Mouse (Mus musculus) hindbrain, embryonic 13.5 days (tissue): ENCODE results near the gene Asprv1. TPM values are rescaled to one million over a fixed set of nuclear protein-coding genes. Genes with fewer than 3 reads are reported as not detected.
A peak's percentile ranks its signal among the peaks of the same experiment; 100 is the strongest.

Experiments used
- ATAC-seq: fragments of 200-750 bp; cut with Nextera tagmentation; 2 replicates; pipeline ENCODE4 v1.8.0; 2017; ENCODE audit warnings: moderate TSS enrichment; ENCODE audit not compliant: low FRiP score
- H3K27ac ChIP-seq: fragments of 300-500 bp; sonication (generic); 2 replicates; pipeline ENCODE4 v1.5.1; 2015; ENCODE audit warnings: inconsistent platforms, mild to moderate bottlenecking, moderate library complexity
- H3K27me3 ChIP-seq: fragments of 300-500 bp; sonication (generic); 2 replicates; pipeline ENCODE4 v1.6.1; 2015; ENCODE audit warnings: mild to moderate bottlenecking, inconsistent platforms
- H3K36me3 ChIP-seq: fragments of 300-500 bp; sonication (generic); 2 replicates; pipeline ENCODE4 v1.6.1; 2015; ENCODE audit warnings: mild to moderate bottlenecking, inconsistent platforms
- H3K4me1 ChIP-seq: fragments of 300-500 bp; sonication (generic); replicated peaks from 2 replicates; pipeline ENCODE4 v1.6.1; 2015; ENCODE audit warnings: inconsistent platforms
- H3K4me2 ChIP-seq: fragments of 300-500 bp; sonication (generic); 2 replicates; pipeline ENCODE4 v1.6.1; 2015; ENCODE audit warnings: inconsistent platforms, mild to moderate bottlenecking, moderate library complexity
- H3K4me3 ChIP-seq: fragments of 300-500 bp; sonication (generic); 2 replicates; pipeline ENCODE4 v1.5.1; 2015; ENCODE audit warnings: mild to moderate bottlenecking, inconsistent platforms
- H3K9ac ChIP-seq: fragments of 300-500 bp; sonication (generic); 2 replicates; pipeline ENCODE4 v1.6.1; 2015; ENCODE audit warnings: mild to moderate bottlenecking, inconsistent platforms
- H3K9me3 ChIP-seq: fragments of 300-500 bp; sonication (generic); 2 replicates; pipeline ENCODE4 v1.6.1; 2016; ENCODE audit warnings: inconsistent platforms
- WGBS: fragments of 180-500 bp; shearing (Covaris S2); methylation state at CpG from one replicate; pipeline ENCODE4 v1.1.7; 2015; 5-methylcytosine and 5-hydroxymethylcytosine counted together
- polyA plus RNA-seq: library from polyadenylated mRNA; unstranded; fragments of >200 nt; fragmentation: Nextera tagmentation; extraction: Ambion mirVana; gene quantifications from 2 replicates; pipeline ENCODE4 v1.2.1, GENCODE M21; 2015

The Asprv1 gene
- polyA plus RNA-seq, 1 experiment from 2014 or later, result 0.81 TPM

DNA sequence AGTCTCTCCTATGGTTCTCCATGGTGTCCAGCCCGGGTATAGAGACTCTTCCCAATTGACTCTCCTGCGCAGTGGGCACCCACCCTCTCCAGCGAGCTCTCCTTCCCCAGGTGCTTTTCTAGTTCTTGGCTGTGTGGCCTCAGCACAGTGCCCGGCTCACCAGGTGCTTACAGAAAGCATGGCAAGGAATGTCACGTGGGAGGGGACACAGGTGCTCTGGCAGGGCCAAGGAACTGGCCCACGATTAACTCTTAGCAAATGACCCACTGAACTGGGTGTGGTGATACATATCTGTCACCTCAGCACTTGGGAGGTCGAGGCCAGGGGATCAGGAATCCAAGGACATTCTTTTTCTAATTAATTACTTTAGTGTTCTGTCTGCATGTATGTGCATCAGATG is 18.2 kb downstream of the Asprv1 start:
- peaks cover 32% of the 10 kb centered on the region for H3K36me3 ChIP-seq
- no peak overlapping the region for H3K27ac ChIP-seq
- WGBS, result 85% methylated on average over 7 of the region's 7 CpGs
- no peak overlapping the region for H3K4me2 ChIP-seq
- ATAC-seq, result no peak
- H3K27me3 ChIP-seq, result no peaks in the 10 kb centered on the region
- H3K4me3 ChIP-seq, result no peak overlapping the region
- no peaks in the 10 kb centered on the region for H3K4me1 ChIP-seq
- no peak overlapping the region for H3K9ac ChIP-seq
- H3K9me3 ChIP-seq, result no peaks in the 10 kb centered on the region

DNA sequence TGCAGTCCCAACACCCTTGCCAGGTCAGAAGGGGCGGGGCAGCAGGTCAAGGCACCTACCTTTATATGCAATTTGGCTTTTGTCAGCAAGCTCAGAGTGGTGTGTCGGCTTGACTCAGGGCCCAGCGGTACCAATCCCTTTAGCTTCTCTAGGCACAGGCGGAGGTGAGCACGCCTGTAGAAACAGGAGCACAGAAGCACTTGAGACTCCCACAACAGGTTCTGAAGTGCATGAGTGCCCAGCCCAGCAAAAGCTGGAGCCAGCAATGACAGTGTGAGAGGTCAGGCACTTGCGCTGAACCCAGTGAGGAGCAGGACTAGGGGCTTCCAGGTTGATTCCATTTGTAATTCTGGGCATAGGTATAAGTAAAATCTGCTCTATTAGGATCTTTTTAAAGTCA is 25.1 kb downstream of the Asprv1 start:
- H3K4me3 ChIP-seq, result no peak overlapping the region
- WGBS, result 91% methylated on average over 6 of the region's 6 CpGs
- H3K4me1 ChIP-seq, result no peaks in the 10 kb centered on the region
- H3K4me2 ChIP-seq, result no peak overlapping the region
- no peaks in the 10 kb centered on the region for H3K27me3 ChIP-seq
- no peaks in the 10 kb centered on the region for H3K9me3 ChIP-seq
- H3K36me3 ChIP-seq, result peaks cover 89% of the 10 kb centered on the region
- ATAC-seq, result no peak
- no peak overlapping the region for H3K27ac ChIP-seq
- no peak overlapping the region for H3K9ac ChIP-seq

DNA sequence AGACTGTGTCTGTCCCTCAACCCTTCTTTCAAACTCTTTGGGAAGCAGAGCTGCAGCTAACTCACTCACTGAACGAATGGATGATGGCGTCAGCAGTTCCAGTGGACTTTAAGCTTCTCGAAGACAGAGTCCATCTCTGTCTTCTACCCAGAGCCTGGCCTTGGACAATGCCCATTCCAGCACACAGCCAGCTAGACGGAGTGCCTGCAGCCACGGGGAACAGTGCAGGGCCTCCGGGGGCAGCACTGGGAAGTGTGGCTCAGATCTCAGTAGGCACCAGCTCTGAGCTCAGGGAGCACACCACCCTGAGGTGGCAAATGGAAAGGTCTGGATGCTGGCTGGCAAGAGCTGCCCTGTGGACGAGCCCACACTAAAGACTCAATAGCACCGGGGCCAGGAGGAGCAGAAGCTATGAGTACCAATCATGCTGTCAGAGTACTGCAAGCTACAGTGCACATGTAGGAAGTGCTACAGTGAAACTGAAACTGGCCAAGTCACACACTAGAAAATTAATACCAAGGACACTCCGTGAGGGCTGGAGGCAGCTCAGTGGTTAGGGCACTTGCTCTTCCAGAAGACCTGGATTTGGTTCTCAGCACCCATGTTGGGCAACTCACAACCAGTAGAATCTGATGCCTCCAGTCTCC is 26.4 kb downstream of the Asprv1 start:
- ATAC-seq, result no peak
- Histone ChIP-seq H3K36me3 (peaks cover 89% of the 10 kb centered on the region), H3K9ac (no peak overlapping the region), H3K4me2 (no peak overlapping the region), H3K27me3 (no peaks in the 10 kb centered on the region), H3K4me1 (no peaks in the 10 kb centered on the region), H3K4me3 (no peak overlapping the region), H3K9me3 (no peaks in the 10 kb centered on the region), H3K27ac (no peak overlapping the region)
- WGBS, result 82% methylated on average over 9 of the region's 9 CpGs

DNA sequence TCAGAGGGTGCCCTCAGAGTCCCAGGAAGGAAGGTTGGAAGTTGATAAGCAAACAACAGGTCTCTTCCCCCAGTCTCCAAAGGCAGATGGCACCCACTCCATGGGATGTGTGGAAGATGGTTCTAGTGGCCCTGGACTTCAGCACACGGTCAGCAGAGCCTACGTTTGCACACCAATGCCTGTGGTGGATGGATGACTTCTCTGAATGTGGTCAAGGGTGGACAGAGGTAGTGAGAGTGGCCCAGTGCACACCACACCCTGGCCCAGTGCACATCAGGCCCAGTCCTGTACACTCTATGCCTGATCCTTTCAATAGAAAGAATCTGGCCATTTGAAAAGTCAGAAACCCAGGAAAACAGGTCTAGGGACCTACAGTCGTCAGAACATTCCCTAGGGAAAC is 30.5 kb downstream of the Asprv1 start:
- H3K27me3 ChIP-seq, result no peaks in the 10 kb centered on the region
- H3K4me3 ChIP-seq, result no peak overlapping the region
- H3K9ac ChIP-seq, result no peak overlapping the region
- no peak overlapping the region for H3K4me2 ChIP-seq
- H3K27ac ChIP-seq, result no peak overlapping the region
- H3K36me3 ChIP-seq, result peaks cover 89% of the 10 kb centered on the region
- H3K9me3 ChIP-seq, result no peaks in the 10 kb centered on the region
- 91% methylated on average over 3 of the region's 3 CpGs for WGBS
- no peak for ATAC-seq
- no peaks in the 10 kb centered on the region for H3K4me1 ChIP-seq

DNA sequence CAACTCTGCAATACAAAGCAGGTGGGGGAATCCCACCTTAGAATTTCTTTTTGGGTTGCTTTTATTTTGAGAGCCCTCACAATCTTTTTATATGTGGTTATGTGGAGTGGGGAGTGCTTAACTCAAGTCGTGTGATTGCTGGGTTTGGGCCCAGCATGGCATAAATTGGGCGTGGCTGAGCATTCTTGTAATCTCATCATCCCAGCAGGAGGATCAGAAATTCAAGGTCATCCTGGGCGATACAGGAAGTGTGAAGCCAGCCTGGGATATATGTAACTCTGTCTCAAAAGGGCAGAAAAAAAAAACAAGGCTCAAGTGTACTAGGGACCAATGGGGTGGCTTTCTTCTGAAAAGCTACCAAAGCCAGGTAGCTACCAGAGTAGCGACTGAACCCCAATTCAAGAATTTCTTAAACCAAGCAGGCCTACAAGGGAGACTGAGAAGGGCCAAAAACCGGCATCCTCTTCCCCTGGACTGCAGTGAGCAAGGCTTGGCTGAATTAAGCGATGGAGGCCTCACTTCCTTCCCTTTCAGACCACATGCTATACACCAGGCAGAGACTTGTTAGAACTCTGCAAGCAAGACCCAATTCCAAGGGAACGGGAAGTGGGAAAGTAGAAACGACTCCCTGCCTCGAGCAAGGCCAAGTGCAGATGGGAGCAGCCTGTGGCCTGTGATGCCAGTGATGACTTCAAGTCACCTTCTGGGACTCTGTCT is 32.4 kb downstream of the Asprv1 start:
- Histone ChIP-seq H3K9me3 (no peaks in the 10 kb centered on the region), H3K27me3 (no peaks in the 10 kb centered on the region), H3K27ac (no peak overlapping the region), H3K4me1 (no peaks in the 10 kb centered on the region; the same call in 1 of the 2 replicates), H3K9ac (no peak overlapping the region), H3K36me3 (peaks cover 88% of the 10 kb centered on the region), H3K4me2 (no peak overlapping the region), H3K4me3 (no peak overlapping the region)
- ATAC-seq, result no peak
- 79% methylated on average over 9 of the region's 9 CpGs for WGBS

DNA sequence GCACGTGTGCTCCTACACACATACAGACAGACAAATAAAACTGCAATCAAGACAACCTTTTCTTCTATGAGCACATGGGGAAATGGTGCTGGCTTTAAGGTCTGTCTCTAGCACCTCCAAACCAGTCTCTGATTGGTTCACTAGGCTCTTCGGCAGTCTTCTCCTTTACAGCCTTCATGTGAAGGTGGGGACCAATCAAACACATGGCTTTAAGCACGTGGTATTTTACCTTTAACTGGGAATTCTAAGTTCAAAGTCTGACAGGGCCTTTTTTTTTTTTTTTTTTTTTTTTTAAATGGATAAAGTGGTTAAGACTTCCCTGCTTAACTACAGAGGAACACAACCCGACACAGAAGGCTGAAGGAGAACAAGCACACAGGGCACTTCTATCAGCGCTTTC is 37.1 kb downstream of the Asprv1 start:
- peaks cover 33% of the 10 kb centered on the region for H3K4me1 ChIP-seq
- WGBS, result 89% methylated on average over 5 of the region's 5 CpGs
- no peak overlapping the region for H3K4me2 ChIP-seq
- no peak for ATAC-seq
- H3K27me3 ChIP-seq, result no peaks in the 10 kb centered on the region
- H3K9ac ChIP-seq, result no peak overlapping the region
- H3K4me3 ChIP-seq, result no peak overlapping the region
- peaks cover 60% of the 10 kb centered on the region for H3K36me3 ChIP-seq
- H3K27ac ChIP-seq, result no peak overlapping the region
- H3K9me3 ChIP-seq, result no peaks in the 10 kb centered on the region

DNA sequence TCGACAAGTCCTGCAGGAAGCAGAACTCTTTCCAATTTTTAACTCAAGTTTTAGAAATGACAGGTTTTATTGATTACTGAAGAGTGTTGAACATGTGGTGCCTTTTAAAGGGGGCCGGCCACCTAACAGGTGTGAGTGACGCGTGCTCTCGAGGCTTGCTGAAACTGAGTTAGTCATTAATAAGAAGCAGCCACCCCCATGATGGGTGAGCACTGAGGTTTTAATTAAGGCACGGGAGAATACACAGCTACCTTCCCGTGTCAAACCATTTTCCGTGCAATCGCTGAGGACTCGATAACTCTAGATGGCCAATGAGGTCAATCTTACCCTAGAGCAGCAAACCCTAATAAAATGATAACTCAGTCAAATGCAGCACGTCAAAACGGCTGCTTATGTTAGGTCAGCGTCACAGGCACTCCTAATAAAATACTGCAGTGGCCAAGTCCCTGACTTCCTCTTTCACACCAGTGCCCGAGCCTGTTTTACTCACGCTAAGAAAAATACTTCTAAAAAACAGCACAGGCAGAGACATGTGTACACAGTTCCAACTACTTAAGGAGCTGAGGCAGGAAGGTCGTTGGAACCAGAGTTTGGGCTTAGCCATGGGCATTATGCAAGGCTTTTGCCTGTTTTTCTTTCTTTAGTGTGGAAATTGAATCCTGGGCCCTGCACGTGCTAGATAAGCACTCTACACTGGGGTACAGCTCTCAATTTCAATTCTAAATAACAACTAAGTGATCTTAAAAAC is 37.8 kb downstream of the Asprv1 start:
- H3K9ac ChIP-seq, result peak overlapping the region; percentile 39; the same call in 1 of the 2 replicates
- WGBS, result 89% methylated on average over 17 of the region's 17 CpGs
- H3K4me1 ChIP-seq, result peaks cover 35% of the 10 kb centered on the region
- ATAC-seq, result no peak
- H3K4me3 ChIP-seq, result no peak overlapping the region
- no peaks in the 10 kb centered on the region for H3K27me3 ChIP-seq
- no peak overlapping the region for H3K4me2 ChIP-seq
- H3K9me3 ChIP-seq, result no peaks in the 10 kb centered on the region
- H3K27ac ChIP-seq, result no peak overlapping the region
- peaks cover 53% of the 10 kb centered on the region for H3K36me3 ChIP-seq

DNA sequence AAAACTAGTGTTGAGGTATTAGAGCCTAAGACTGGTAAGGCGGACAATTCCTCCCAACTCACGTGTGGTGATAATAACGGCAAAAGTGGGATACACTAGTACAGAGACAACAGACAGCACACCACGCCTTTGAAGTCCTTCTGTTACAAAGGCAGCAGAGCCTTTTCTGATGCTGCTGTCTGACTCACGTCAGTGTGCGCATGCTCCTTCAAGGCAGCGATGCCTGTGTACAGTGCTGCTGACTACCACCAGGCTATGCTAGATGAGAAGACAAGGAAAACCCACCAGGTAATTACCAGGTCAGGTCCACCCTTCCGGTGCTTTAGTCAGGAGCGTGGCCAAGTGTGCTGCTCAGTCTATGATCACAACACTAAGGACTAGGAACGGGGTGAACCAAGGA is 39.1 kb downstream of the Asprv1 start:
- no peak for ATAC-seq
- Histone ChIP-seq H3K4me3 (peak overlapping the region; percentile 90; the same call in 1 of the 2 replicates), H3K36me3 (peaks cover 43% of the 10 kb centered on the region), H3K27me3 (no peaks in the 10 kb centered on the region), H3K27ac (no peak overlapping the region), H3K9me3 (no peaks in the 10 kb centered on the region), H3K9ac (peak overlapping the region; percentile 95; the same call in 1 of the 2 replicates), H3K4me1 (peaks cover 35% of the 10 kb centered on the region), H3K4me2 (peak overlapping the region; percentile 90)
- 94% methylated on average over 10 of the region's 10 CpGs for WGBS

DNA sequence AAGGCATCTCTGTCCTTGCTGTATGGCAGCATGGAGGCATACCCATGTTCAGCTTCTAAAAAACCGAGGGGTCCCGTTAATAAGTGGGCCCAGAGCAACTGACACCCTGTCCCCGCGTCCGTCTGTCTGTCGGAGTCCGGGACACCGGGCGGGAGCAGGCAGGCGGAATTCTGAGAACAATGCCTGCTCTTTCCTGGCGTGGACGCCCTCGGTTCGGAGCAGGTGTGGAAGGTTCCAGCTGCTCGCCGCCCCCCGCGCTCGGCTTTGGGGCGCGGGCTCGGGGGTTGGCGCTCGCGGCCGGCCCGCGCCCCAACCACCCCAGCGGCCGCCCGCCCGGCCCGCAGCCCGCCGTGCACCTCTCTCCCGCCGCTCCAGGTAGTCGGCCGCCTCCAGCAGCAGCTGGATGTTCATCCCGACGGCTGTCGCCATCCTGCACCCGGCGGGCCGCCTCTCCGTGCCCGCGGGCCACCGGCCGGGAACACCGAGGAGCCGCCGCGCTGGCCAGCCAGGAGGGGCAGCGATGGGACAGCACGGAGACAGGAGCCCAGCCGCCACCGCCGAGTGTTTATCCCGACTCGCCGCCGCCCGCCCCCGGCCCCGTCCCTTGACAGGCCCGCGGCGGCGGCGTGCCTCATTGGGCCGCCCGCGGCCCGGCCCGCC is 40.7 kb downstream of the Asprv1 start, which contains the start of gene Mxd1:
Gene Mxd1 (minus strand): TSS at position 582 of the 660 bp plus-strand sequence.
- H3K9me3 ChIP-seq, result no peaks in the 10 kb centered on the region
- H3K27me3 ChIP-seq, result no peaks in the 10 kb centered on the region
- H3K4me3 ChIP-seq, result peak within 1 kb of the TSS; percentile 90
- peaks cover 45% of the 10 kb centered on the region for H3K36me3 ChIP-seq
- no peak; the same call in 1 of the 2 replicates for ATAC-seq
- peak within 1 kb of the TSS; percentile 95 for H3K9ac ChIP-seq
- peak within 1 kb of the TSS; percentile 79 for H3K27ac ChIP-seq
- H3K4me1 ChIP-seq, result peaks cover 35% of the 10 kb centered on the region
- 1% methylated on average over 51 of the region's 76 CpGs for WGBS
- H3K4me2 ChIP-seq, result peak within 1 kb of the TSS; percentile 90

DNA sequence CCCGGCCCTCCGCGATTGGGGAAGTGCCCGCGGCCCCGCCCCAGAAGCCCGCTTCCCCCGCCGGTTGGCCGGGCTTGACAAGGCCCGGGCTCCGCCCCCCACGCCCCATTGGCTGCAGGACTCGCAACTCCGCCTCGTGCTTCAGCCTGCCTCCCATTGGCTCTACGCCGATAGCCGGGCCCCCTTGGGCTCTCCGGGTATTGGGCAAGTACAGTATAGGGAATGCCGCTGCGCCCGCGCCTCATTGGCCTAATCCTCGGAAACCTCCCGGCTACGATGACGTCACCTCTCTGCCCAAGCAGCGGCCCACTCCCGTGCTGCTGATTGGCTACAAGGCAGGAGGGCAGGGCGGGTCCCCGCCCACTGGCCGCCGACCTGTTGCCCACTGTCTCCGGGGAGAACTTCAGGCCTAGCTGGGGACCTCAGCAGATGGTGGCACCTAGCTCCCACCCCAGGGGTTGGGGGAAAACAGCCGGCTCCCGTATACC is 41.3 kb downstream of the Asprv1 start:
- peak overlapping the region; percentile 90 for H3K4me3 ChIP-seq
- H3K27ac ChIP-seq, result peak overlapping the region; percentile 79
- ATAC-seq, result peak; percentile 100
- peaks cover 35% of the 10 kb centered on the region for H3K4me1 ChIP-seq
- no peaks in the 10 kb centered on the region for H3K9me3 ChIP-seq
- peaks cover 42% of the 10 kb centered on the region for H3K36me3 ChIP-seq
- no peaks in the 10 kb centered on the region for H3K27me3 ChIP-seq
- under 1% methylated on average over 31 of the region's 37 CpGs for WGBS
- peak overlapping the region; percentile 82 for H3K4me2 ChIP-seq
- H3K9ac ChIP-seq, result peak overlapping the region; percentile 66

DNA sequence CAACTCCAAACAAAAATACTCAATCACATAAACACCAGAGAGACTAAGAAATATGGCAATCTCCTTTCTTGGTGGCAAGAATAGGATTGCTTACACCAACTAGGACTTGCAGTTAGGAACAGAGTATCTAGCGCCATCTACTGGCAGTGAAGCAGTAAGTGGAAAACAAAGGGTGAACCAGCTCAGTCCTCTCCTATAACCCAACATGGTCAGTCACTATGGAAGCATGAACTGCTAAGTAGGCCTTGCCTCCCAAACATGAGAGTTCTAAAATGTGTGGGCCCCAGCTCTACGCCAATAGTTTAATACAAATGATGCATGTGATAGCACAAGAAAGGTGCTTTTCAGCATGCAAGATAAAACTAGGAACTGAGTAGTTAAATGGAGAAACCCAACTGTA is 42.9 kb downstream of the Asprv1 start:
- Histone ChIP-seq H3K27ac (0 out of 2 replicates have a peak overlapping the region, but pooled peaks have one; percentile 20), H3K36me3 (peaks cover 40% of the 10 kb centered on the region), H3K27me3 (no peaks in the 10 kb centered on the region), H3K9me3 (no peaks in the 10 kb centered on the region), H3K4me2 (no peak overlapping the region), H3K4me1 (peaks cover 33% of the 10 kb centered on the region), H3K4me3 (no peak overlapping the region), H3K9ac (no peak overlapping the region)
- WGBS, result 13% methylated on average over 2 of the region's 2 CpGs
- no peak for ATAC-seq

DNA sequence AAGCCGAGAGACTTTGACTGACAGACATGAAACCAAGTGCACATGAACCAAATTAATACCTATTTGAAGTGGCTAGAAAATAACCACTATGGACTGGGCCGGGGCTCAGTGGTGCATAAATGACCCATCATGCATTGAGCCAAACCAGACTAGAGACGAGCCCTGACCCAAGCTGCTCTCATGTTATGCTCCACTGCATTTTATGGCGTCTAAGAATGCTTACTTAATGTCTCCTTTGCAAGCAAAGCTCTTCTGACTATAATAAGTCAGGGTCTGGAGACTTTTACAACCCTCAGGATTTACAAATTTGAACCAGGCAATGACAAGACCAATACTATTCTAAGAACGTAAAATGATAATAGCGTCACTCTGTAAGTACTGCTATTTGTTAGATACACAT is 50.4 kb downstream of the Asprv1 start:
- Histone ChIP-seq H3K9me3 (no peaks in the 10 kb centered on the region), H3K27me3 (no peaks in the 10 kb centered on the region), H3K4me3 (no peak overlapping the region), H3K4me1 (peaks cover 8% of the 10 kb centered on the region), H3K36me3 (peaks cover 84% of the 10 kb centered on the region), H3K9ac (no peak overlapping the region), H3K4me2 (no peak overlapping the region), H3K27ac (no peak overlapping the region)
- ATAC-seq, result no peak
- WGBS, result 74% methylated on average over 6 of the region's 6 CpGs
